In the genomic region with DNA sequence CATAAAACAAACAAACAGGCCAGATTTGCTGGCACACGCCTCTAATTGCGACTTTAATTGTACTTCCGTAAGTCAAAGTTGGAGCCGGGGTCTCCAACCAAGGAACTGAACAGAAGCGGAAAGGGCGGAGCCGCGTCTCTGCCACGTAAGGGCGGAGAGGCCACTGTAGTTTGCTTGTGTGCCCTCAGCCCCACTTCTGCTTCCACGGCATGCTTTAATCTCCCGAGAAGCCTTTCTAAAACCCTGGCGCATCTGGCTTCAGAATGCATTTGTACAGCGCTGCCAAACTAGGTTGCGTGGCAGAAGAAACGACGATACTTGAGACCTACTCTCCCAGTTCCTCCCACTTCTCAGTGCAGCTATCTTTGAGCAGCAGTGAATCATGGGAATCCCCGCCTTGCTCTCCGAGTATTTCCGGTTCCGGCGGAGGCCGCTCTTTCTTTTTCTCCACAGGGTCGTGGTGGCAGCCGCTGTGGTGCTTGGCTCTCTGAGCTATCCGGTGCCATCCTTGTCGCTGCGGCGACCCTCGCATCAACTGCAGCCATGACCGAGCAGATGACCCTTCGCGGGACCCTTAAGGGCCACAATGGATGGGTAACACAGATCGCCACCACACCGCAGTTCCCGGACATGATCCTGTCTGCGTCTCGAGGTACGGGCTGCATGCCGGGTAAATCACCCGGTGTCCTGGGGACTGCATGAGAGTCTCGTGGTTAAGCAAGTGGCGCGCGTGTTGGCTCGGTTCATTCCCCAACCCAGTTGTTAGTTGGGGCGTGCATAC, we compare ENCODE assay signal across 8 mouse cellular contexts. TPM values are rescaled to one million over a fixed set of nuclear protein-coding genes. Genes with fewer than 3 reads are reported as not detected.
DNase-seq lines count a peak whose midpoint lies in the region; ATAC-seq and TF ChIP-seq lines count a peak whose summit lies in the region.

A gene (plus strand): TSS at position 412 of the 781 bp plus-strand sequence.

- peak within 1 kb of the TSS; percentile 96 for H3K27ac ChIP-seq in ES-E14 (ENCODE audit: insufficient read depth, low read depth, low read length, poor library complexity, severe bottlenecking)
- peak within 1 kb of the TSS; percentile 98 for H3K27ac ChIP-seq in forebrain, embryonic 15.5 days (replicated peaks)
- peak within 1 kb of the TSS; percentile 97 for H3K27ac ChIP-seq in liver, postnatal 0 days (ENCODE audit: low read depth)
- H3K27ac ChIP-seq in neural tube, embryonic 13.5 days (replicated peaks): peak within 1 kb of the TSS; percentile 91

- no peak for TF ChIP-seq CTCF in liver, postnatal 0 days (IDR thresholded peaks at IDR 0.05; ENCODE audit: low read depth)

- under 1% methylated on average over 47 of the region's 47 CpGs for WGBS in forebrain, embryonic 15.5 days
- under 1% methylated on average over 47 of the region's 47 CpGs for WGBS in liver, postnatal 0 days (ENCODE audit: insufficient replicate concordance)
- WGBS in neural tube, embryonic 13.5 days: under 1% methylated on average over 47 of the region's 47 CpGs

- H3K4me1 ChIP-seq in ES-E14 (ENCODE audit: control insufficient read depth in 2 of 2, insufficient read depth in 2 of 2, low read length in 2 of 2, poor library complexity in 1 of 2): peaks cover 0 to 3% of the 10 kb centered on the region in 2 experiments; a peak in 2 of 4 replicates
- peaks cover 42% of the 10 kb centered on the region for H3K4me1 ChIP-seq in forebrain, embryonic 15.5 days
- peaks cover 36% of the 10 kb centered on the region for H3K4me1 ChIP-seq in liver, postnatal 0 days (ENCODE audit: insufficient read depth)
- peaks cover 45% of the 10 kb centered on the region for H3K4me1 ChIP-seq in neural tube, embryonic 13.5 days (replicated peaks)

- H3K36me3 ChIP-seq in ES-E14 (ENCODE audit: control insufficient read depth, insufficient read depth, low read length, poor library complexity, severe bottlenecking): peaks cover 46% of the 10 kb centered on the region
- H3K36me3 ChIP-seq in forebrain, embryonic 15.5 days: peaks cover 33% of the 10 kb centered on the region
- peaks cover 37% of the 10 kb centered on the region for H3K36me3 ChIP-seq in liver, postnatal 0 days (replicated peaks; ENCODE audit: insufficient read depth, low read length)
- peaks cover 37% of the 10 kb centered on the region for H3K36me3 ChIP-seq in neural tube, embryonic 13.5 days

- H3K27me3 ChIP-seq in forebrain, embryonic 15.5 days: no peaks in the 10 kb centered on the region
- no peaks in the 10 kb centered on the region for H3K27me3 ChIP-seq in liver, postnatal 0 days (ENCODE audit: insufficient read depth, low read length)
- H3K27me3 ChIP-seq in neural tube, embryonic 13.5 days: no peaks in the 10 kb centered on the region

- H3K4me2 ChIP-seq in forebrain, embryonic 15.5 days (replicated peaks): peak within 1 kb of the TSS; percentile 93
- H3K4me2 ChIP-seq in liver, postnatal 0 days (ENCODE audit: low read depth, low read length): peak within 1 kb of the TSS; percentile 85
- peak within 1 kb of the TSS; percentile 91 for H3K4me2 ChIP-seq in neural tube, embryonic 13.5 days

- intact Hi-C loops in heart, postnatal 14 days (cut with DNase I): loop anchor here (2.0 to 10.0 kb wide), 3 partner anchors 15 to 465 kb away; a partner anchor contains a TSS

- no peaks in the 10 kb centered on the region for H3K9me3 ChIP-seq in ES-E14 (ENCODE audit: control insufficient read depth, insufficient read depth, low read depth, low read length)
- H3K9me3 ChIP-seq in forebrain, embryonic 15.5 days: no peaks in the 10 kb centered on the region
- no peaks in the 10 kb centered on the region for H3K9me3 ChIP-seq in liver, postnatal 0 days (ENCODE audit: low read length)
- no peaks in the 10 kb centered on the region for H3K9me3 ChIP-seq in neural tube, embryonic 13.5 days

- peak; percentile 94 for ATAC-seq in forebrain, embryonic 15.5 days (replicated peaks)
- peak; percentile 90 for ATAC-seq in liver, postnatal 0 days
- ATAC-seq in neural tube, embryonic 13.5 days (ENCODE audit: low read depth): peak; percentile 92

- H3K9ac ChIP-seq in ES-E14 (ENCODE audit: insufficient read depth, low read depth, low read length, poor library complexity, severe bottlenecking): peak within 1 kb of the TSS; percentile 94
- H3K9ac ChIP-seq in forebrain, embryonic 15.5 days (replicated peaks): peak within 1 kb of the TSS; percentile 77
- peak within 1 kb of the TSS; percentile 68 for H3K9ac ChIP-seq in liver, postnatal 0 days (replicated peaks)
- peak within 1 kb of the TSS; percentile 94 for H3K9ac ChIP-seq in neural tube, embryonic 13.5 days

- H3K4me3 ChIP-seq in ES-E14 (ENCODE audit: insufficient read depth in 1 of 2, low read depth in 1 of 2, low read length in 2 of 2, poor library complexity in 1 of 2, severe bottlenecking in 1 of 2): peak within 1 kb of the TSS; percentile 86 to 94
- H3K4me3 ChIP-seq in forebrain, embryonic 15.5 days: peak within 1 kb of the TSS; percentile 88
- H3K4me3 ChIP-seq in liver, postnatal 0 days (ENCODE audit: low read depth, low read length): peak within 1 kb of the TSS; percentile 74
- peak within 1 kb of the TSS; percentile 92 for H3K4me3 ChIP-seq in neural tube, embryonic 13.5 days

- in situ Hi-C loops in ES-E14 (cut with MboI; ENCODE audit: low sequenced_read_pairs in 2 of 2, unreplicated experiment in 2 of 2): no loop called here

- peak; percentile 64 for TF ChIP-seq EP300 in liver, postnatal 0 days (IDR thresholded peaks at IDR 0.05; ENCODE audit: low read depth)

- peak; percentile 90 for DNase-seq in ES-E14 (ENCODE audit: low read depth, low spot score)
- peak; percentile 86 for DNase-seq in cerebellum, adult 11-12 months
- peak; percentile 85 to 89 for DNase-seq in heart, postnatal 14 days
- peak; percentile 89 for DNase-seq in layer of hippocampus, adult 11-12 months (ENCODE audit: low spot score)
- DNase-seq in liver, postnatal 0 days: peak; percentile 90
- peak; percentile 98 for DNase-seq in telencephalon, adult 2 months (ENCODE audit: low read depth, low spot score)

TF ChIP-seq in ES-E14, 5 proteins besides CTCF, POLR2A, EP300 and RAD21:
- no peak for TF ChIP-seq CHD2 (IDR thresholded peaks at IDR 0.05; ENCODE audit: low read depth, low read length)
- TF ChIP-seq MAFK (IDR thresholded peaks at IDR 0.05; ENCODE audit: insufficient read depth, low read depth, low read length): 0 out of 2 replicates have a peak, but pooled peaks have one; percentile 16
- TF ChIP-seq ZC3H11A (IDR thresholded peaks at IDR 0.05; ENCODE audit: borderline replicate concordance, low read depth, low read length): no peak
- TF ChIP-seq HCFC1 (IDR thresholded peaks at IDR 0.05; ENCODE audit: borderline replicate concordance, insufficient read depth, low read length): peak; percentile 76; the same call in 1 of the 2 replicates
- TF ChIP-seq ZNF384 (IDR thresholded peaks at IDR 0.05; ENCODE audit: low read depth, low read length): no peak
TF ChIP-seq in ES-E14: peak in this region for 2.

RNA-seq across cellular contexts. Expression of the gene that starts here (rescaled TPM):
- 3,112 and 3,420 TPM in 2 replicates for total RNA-seq in ES-E14 (2012; rRNA removed)
- 475 and 481 TPM in 2 replicates for polyA plus RNA-seq in forebrain, embryonic 15.5 days (2015; fragmentation: Nextera tagmentation; extraction: Ambion mirVana)
- total RNA-seq in heart, postnatal 14 days (2021): 100 to 1,000 TPM; 400 to 478 TPM
- polyA plus RNA-seq in liver, postnatal 0 days (2015; fragmentation: Nextera tagmentation; extraction: Ambion mirVana): 397 and 398 TPM in 2 replicates
- polyA plus RNA-seq in neural tube, embryonic 13.5 days (2015; fragmentation: Nextera tagmentation; extraction: Ambion mirVana): 411 and 432 TPM in 2 replicates

Comparison
In these comparisons a context has a peak if more than half of its experiments do, and no peak if none do; other contexts are left out.
1. Peak in every context shown above with its lines: DNase-seq, ATAC-seq, H3K4me3 ChIP-seq and H3K27ac ChIP-seq.